Comparison of ENCODE assay signal across 9 mouse cellular contexts in the genomic region with DNA sequence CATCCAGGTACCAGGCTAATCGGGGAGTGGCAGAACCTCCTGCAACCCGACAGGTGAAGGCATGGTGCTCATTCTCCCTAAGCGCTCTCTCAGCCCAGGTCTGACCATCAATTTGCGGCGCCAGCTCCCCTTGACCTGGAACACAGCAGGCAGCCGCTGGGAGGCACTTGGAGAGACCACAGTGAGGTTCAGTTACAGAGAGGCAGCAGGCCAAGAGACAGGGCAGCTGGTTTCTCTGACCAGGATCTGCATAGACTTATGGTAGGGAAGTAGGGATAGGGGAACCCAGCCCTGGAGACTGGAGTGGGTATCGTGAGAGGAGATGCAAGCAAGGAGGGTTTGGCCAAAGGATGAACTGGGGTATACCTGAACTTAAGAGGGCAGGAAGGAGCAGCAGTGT. TPM values are rescaled to one million over a fixed set of nuclear protein-coding genes. Genes with fewer than 3 reads are reported as not detected.
DNase-seq lines count a peak whose midpoint lies in the region; ATAC-seq and TF ChIP-seq lines count a peak whose summit lies in the region.
"Had no signal": no experiment of that assay in that cellular context is flagged by ENCODE, and none has a peak within 500 bp of the region (broad histone marks: within the 10 kb centered on the region; RNA-seq: fewer than 3 reads in every experiment).

No protein-coding gene starts in this region.

- no peaks in the 10 kb centered on the region for H3K36me3 ChIP-seq in kidney, embryonic 14.5 days (ENCODE audit: control insufficient read depth, insufficient read depth, low read length)
- no peaks in the 10 kb centered on the region for H3K36me3 ChIP-seq in embryonic facial prominence, embryonic 14.5 days (ENCODE audit: control insufficient read depth, insufficient read depth, low read length)
- H3K36me3 ChIP-seq in intestine, embryonic 15.5 days: no peaks in the 10 kb centered on the region
- H3K36me3 ChIP-seq in myocyte (ENCODE audit: control insufficient read depth, insufficient read depth): no peaks in the 10 kb centered on the region

- H3K27ac ChIP-seq in kidney, embryonic 14.5 days (ENCODE audit: low read depth, low read length): no peak overlapping the region
- no peak overlapping the region for H3K27ac ChIP-seq in embryonic facial prominence, embryonic 14.5 days (replicated peaks; ENCODE audit: low read depth, low read length)
- no peak overlapping the region for H3K27ac ChIP-seq in intestine, embryonic 15.5 days

- H3K9me3 ChIP-seq in kidney, embryonic 14.5 days (ENCODE audit: control insufficient read depth, low read length): no peaks in the 10 kb centered on the region
- H3K9me3 ChIP-seq in embryonic facial prominence, embryonic 14.5 days (ENCODE audit: control insufficient read depth, low read length): no peaks in the 10 kb centered on the region
- H3K9me3 ChIP-seq in intestine, embryonic 15.5 days: no peaks in the 10 kb centered on the region

- TF ChIP-seq POLR2A in myocyte (IDR thresholded peaks at IDR 0.05; ENCODE audit: insufficient read length, low read depth): no peak

- H3K9ac ChIP-seq in kidney, embryonic 14.5 days (ENCODE audit: low read depth, low read length): no peak overlapping the region
- no peak overlapping the region for H3K9ac ChIP-seq in embryonic facial prominence, embryonic 14.5 days (ENCODE audit: low read depth, low read length)
- H3K9ac ChIP-seq in intestine, embryonic 15.5 days: no peak overlapping the region

- H3ac ChIP-seq in myocyte (ENCODE audit: control insufficient read depth, insufficient read length): no peak overlapping the region

- H3K79me2 ChIP-seq in myocyte (ENCODE audit: control insufficient read depth, insufficient read depth): no peaks in the 10 kb centered on the region

- no peak for ATAC-seq in kidney, embryonic 14.5 days (ENCODE audit: low FRiP score, low TSS enrichment)
- ATAC-seq in embryonic facial prominence, embryonic 14.5 days (ENCODE audit: low read depth): no peak
- no peak; the same call in 1 of the 2 replicates for ATAC-seq in intestine, embryonic 15.5 days

- no peak overlapping the region; the same call in 1 of the 2 replicates for H3K4me2 ChIP-seq in kidney, embryonic 14.5 days (replicated peaks; ENCODE audit: low read depth, low read length)
- H3K4me2 ChIP-seq in embryonic facial prominence, embryonic 14.5 days (ENCODE audit: low read depth, low read length): peak overlapping the region; percentile 94; the same call in 1 of the 2 replicates
- H3K4me2 ChIP-seq in intestine, embryonic 15.5 days (replicated peaks): peak overlapping the region; percentile 97
- H3K4me2 ChIP-seq in myocyte (ENCODE audit: low read depth): no peak overlapping the region

- H3K27me3 ChIP-seq in kidney, embryonic 14.5 days (ENCODE audit: control insufficient read depth, insufficient read depth, low read length): peaks cover 6% of the 10 kb centered on the region; the same call in 1 of the 2 replicates
- peaks cover 10% of the 10 kb centered on the region; the same call in 1 of the 2 replicates for H3K27me3 ChIP-seq in embryonic facial prominence, embryonic 14.5 days (replicated peaks; ENCODE audit: control insufficient read depth, insufficient read depth, low read length)
- 0 out of 2 replicates have a peak, but pooled peaks cover 7% of the 10 kb centered on the region for H3K27me3 ChIP-seq in intestine, embryonic 15.5 days (replicated peaks)
- no peaks in the 10 kb centered on the region for H3K27me3 ChIP-seq in myocyte (ENCODE audit: control insufficient read depth, insufficient read depth, insufficient read length)

- WGBS in kidney, embryonic 14.5 days: 44% methylated on average over 7 of the region's 7 CpGs
- 35% methylated on average over 7 of the region's 7 CpGs for WGBS in embryonic facial prominence, embryonic 14.5 days
- 46% methylated on average over 7 of the region's 7 CpGs for WGBS in intestine, embryonic 15.5 days

- H3K4me1 ChIP-seq in kidney, embryonic 14.5 days (ENCODE audit: control insufficient read depth, insufficient read depth, low read length): peaks cover 26% of the 10 kb centered on the region; the same call in 1 of the 2 replicates
- peaks cover 10% of the 10 kb centered on the region; the same call in 1 of the 2 replicates for H3K4me1 ChIP-seq in embryonic facial prominence, embryonic 14.5 days (ENCODE audit: control insufficient read depth, insufficient read depth, low read length)
- peaks cover 26% of the 10 kb centered on the region for H3K4me1 ChIP-seq in intestine, embryonic 15.5 days (replicated peaks)

- no peak for DNase-seq in kidney, postnatal 14 days
- DNase-seq in embryonic facial prominence, embryonic 14.5 days (ENCODE audit: low spot score): no peak
- no peak for DNase-seq in thymus, postnatal 4 days
- DNase-seq in MN1 (ENCODE audit: low spot score): no peak
- DNase-seq in lung, adult 18-20 months: no peak
- DNase-seq: embryo, embryonic 11 days had no signal

- H3K4me3 ChIP-seq in kidney, embryonic 14.5 days (ENCODE audit: low read length): peak overlapping the region; percentile 69; the same call in 1 of the 2 replicates
- no peak overlapping the region for H3K4me3 ChIP-seq in embryonic facial prominence, embryonic 14.5 days (ENCODE audit: low read depth, low read length)
- H3K4me3 ChIP-seq in intestine, embryonic 15.5 days (replicated peaks): peak overlapping the region; percentile 62; the same call in 1 of the 2 replicates
- H3K4me3 ChIP-seq in myocyte: peak overlapping the region; percentile 25

TF ChIP-seq in myocyte, 11 proteins besides CTCF, POLR2A, EP300 and RAD21:
- TF ChIP-seq MYOG (IDR thresholded peaks at IDR 0.05; ENCODE audit: control insufficient read depth in 1 of 3, insufficient read depth in 1 of 3, insufficient read length in 2 of 3, low read depth in 2 of 3): no peak
- TF ChIP-seq MYOD1 (IDR thresholded peaks at IDR 0.05; ENCODE audit: control insufficient read depth in 1 of 3, insufficient read length in 2 of 3, low read depth in 2 of 3): no peak
- no peak for TF ChIP-seq TCF3 (IDR thresholded peaks at IDR 0.05; ENCODE audit: insufficient read length, low read depth)
- TF ChIP-seq TCF12 (IDR thresholded peaks at IDR 0.05; ENCODE audit: insufficient read depth, poor library complexity, severe bottlenecking): no peak
- TF ChIP-seq REST (IDR thresholded peaks at IDR 0.05; ENCODE audit: insufficient read depth, insufficient read length): no peak
- TF ChIP-seq CEBPB (IDR thresholded peaks at IDR 0.05; ENCODE audit: insufficient read depth, poor library complexity, severe bottlenecking): no peak
- TF ChIP-seq E2F4 (IDR thresholded peaks at IDR 0.05; ENCODE audit: insufficient read depth): no peak
- no peak for TF ChIP-seq MAX (IDR thresholded peaks at IDR 0.05; ENCODE audit: low read depth)
- TF ChIP-seq USF1 (IDR thresholded peaks at IDR 0.05; ENCODE audit: low read depth): no peak
- no peak for TF ChIP-seq POLR2AphosphoS2 (IDR thresholded peaks at IDR 0.05; ENCODE audit: insufficient read length, low read depth)
- no peak for TF ChIP-seq SRF (IDR thresholded peaks at IDR 0.05; ENCODE audit: control insufficient read depth, insufficient read length, low read depth)
TF ChIP-seq in myocyte: peak in this region for 0.

RNA-seq across cellular contexts. Expression of a gene that starts 0.8 kb away (rescaled TPM):
- 8.1 and 10.8 TPM in 2 replicates for polyA plus RNA-seq in kidney, embryonic 14.5 days (2014; fragmentation: Nextera tagmentation; extraction: Ambion mirVana)
- polyA plus RNA-seq in embryonic facial prominence, embryonic 14.5 days (2014; fragmentation: Nextera tagmentation; extraction: Ambion mirVana): 2.0 and 2.3 TPM in 2 replicates
- 4.8 and 5.2 TPM in 2 replicates for polyA plus RNA-seq in intestine, embryonic 15.5 days (2015; fragmentation: Nextera tagmentation; extraction: Ambion mirVana)
- polyA plus RNA-seq in myocyte (2012; fragmentation: generic; extraction: Trizol): 1.2 TPM

RNA-seq across cellular contexts. Expression of a gene that starts 4.6 kb away (rescaled TPM):
- 22.5 and 31.0 TPM in 2 replicates for polyA plus RNA-seq in kidney, embryonic 14.5 days (2014; fragmentation: Nextera tagmentation; extraction: Ambion mirVana)
- polyA plus RNA-seq in embryonic facial prominence, embryonic 14.5 days (2014; fragmentation: Nextera tagmentation; extraction: Ambion mirVana): not detected in 2 replicates
- 4.0 and 4.4 TPM in 2 replicates for polyA plus RNA-seq in intestine, embryonic 15.5 days (2015; fragmentation: Nextera tagmentation; extraction: Ambion mirVana)
- 0.12 TPM for polyA plus RNA-seq in myocyte (2012; fragmentation: generic; extraction: Trizol)

RNA-seq across cellular contexts. Expression of a gene that starts 30.6 kb away (rescaled TPM):
- polyA plus RNA-seq in kidney, embryonic 14.5 days (2014; fragmentation: Nextera tagmentation; extraction: Ambion mirVana): 122 and 131 TPM in 2 replicates
- polyA plus RNA-seq in embryonic facial prominence, embryonic 14.5 days (2014; fragmentation: Nextera tagmentation; extraction: Ambion mirVana): 101 and 121 TPM in 2 replicates
- polyA plus RNA-seq in intestine, embryonic 15.5 days (2015; fragmentation: Nextera tagmentation; extraction: Ambion mirVana): 79.8 and 82.8 TPM in 2 replicates
- 74.9 TPM for polyA plus RNA-seq in myocyte (2012; fragmentation: generic; extraction: Trizol)

RNA-seq across cellular contexts. Expression of a gene that starts 30.7 kb away (rescaled TPM):
- polyA plus RNA-seq in kidney, embryonic 14.5 days (2014; fragmentation: Nextera tagmentation; extraction: Ambion mirVana): 116 and 219 TPM in 2 replicates
- 220 and 226 TPM in 2 replicates for polyA plus RNA-seq in embryonic facial prominence, embryonic 14.5 days (2014; fragmentation: Nextera tagmentation; extraction: Ambion mirVana)
- 184 and 193 TPM in 2 replicates for polyA plus RNA-seq in intestine, embryonic 15.5 days (2015; fragmentation: Nextera tagmentation; extraction: Ambion mirVana)
- polyA plus RNA-seq in myocyte (2012; fragmentation: generic; extraction: Trizol): 40.6 TPM

Comparison
In these comparisons a context has a peak if more than half of its experiments do, and no peak if none do; other contexts are left out.
1. H3K4me2 ChIP-seq: peak in embryonic facial prominence, embryonic 14.5 days (single experiment) and intestine, embryonic 15.5 days (single experiment); none in kidney, embryonic 14.5 days (single experiment) and myocyte (single experiment).